Mouse (Mus musculus): ENCODE measurements around the gene Lekr1. TPM values are rescaled to one million over a fixed set of nuclear protein-coding genes. Genes with fewer than 3 reads are reported as not detected.

Gene Lekr1
- polyA plus RNA-seq, 1 experiment from 2014 or later, result 3.4 TPM

- H3K27ac ChIP-seq (ENCODE audit: low read depth, low read length), result no peak overlapping the region
- H3K4me2 ChIP-seq (replicated peaks; ENCODE audit: low read depth), result no peak overlapping the region
- no peaks in the 10 kb centered on the region for H3K27me3 ChIP-seq (replicated peaks; ENCODE audit: control insufficient read depth, insufficient read depth, low read length)
- H3K9me3 ChIP-seq (ENCODE audit: control insufficient read depth), result no peaks in the 10 kb centered on the region
- H3K36me3 ChIP-seq (ENCODE audit: control insufficient read depth, insufficient read depth), result no peaks in the 10 kb centered on the region
- no peak for ATAC-seq
- no peak overlapping the region for H3K4me3 ChIP-seq (ENCODE audit: low read depth, low read length)
- 84% methylated on average over 4 of the region's 4 CpGs for WGBS
- no peak for TF ChIP-seq CTCF (IDR thresholded peaks at IDR 0.05; ENCODE audit: low read depth)
- no peak overlapping the region for H3K9ac ChIP-seq (ENCODE audit: low read depth, low read length)
- no peaks in the 10 kb centered on the region for H3K4me1 ChIP-seq (replicated peaks; ENCODE audit: control insufficient read depth, insufficient read depth, low read length)
Measured at GRCm38 (mm10) chr3:65793561-65793960, 127.5 kb downstream of the Lekr1 start.

GRCm38 (mm10) chr3:65794711-65795110 is 128.7 kb downstream of the Lekr1 start:
- Histone ChIP-seq H3K9ac (ENCODE audit: low read depth, low read length) (no peak overlapping the region), H3K4me1 (replicated peaks; ENCODE audit: control insufficient read depth, insufficient read depth, low read length) (no peaks in the 10 kb centered on the region), H3K9me3 (ENCODE audit: control insufficient read depth) (no peaks in the 10 kb centered on the region), H3K4me3 (ENCODE audit: low read depth, low read length) (no peak overlapping the region), H3K4me2 (replicated peaks; ENCODE audit: low read depth) (no peak overlapping the region), H3K27me3 (replicated peaks; ENCODE audit: control insufficient read depth, insufficient read depth, low read length) (no peaks in the 10 kb centered on the region), H3K27ac (ENCODE audit: low read depth, low read length) (no peak overlapping the region), H3K36me3 (ENCODE audit: control insufficient read depth, insufficient read depth) (no peaks in the 10 kb centered on the region)
- no peak for ATAC-seq
- 81% methylated on average over 2 of the region's 2 CpGs for WGBS
- TF ChIP-seq CTCF (IDR thresholded peaks at IDR 0.05; ENCODE audit: low read depth), result no peak

DNA sequence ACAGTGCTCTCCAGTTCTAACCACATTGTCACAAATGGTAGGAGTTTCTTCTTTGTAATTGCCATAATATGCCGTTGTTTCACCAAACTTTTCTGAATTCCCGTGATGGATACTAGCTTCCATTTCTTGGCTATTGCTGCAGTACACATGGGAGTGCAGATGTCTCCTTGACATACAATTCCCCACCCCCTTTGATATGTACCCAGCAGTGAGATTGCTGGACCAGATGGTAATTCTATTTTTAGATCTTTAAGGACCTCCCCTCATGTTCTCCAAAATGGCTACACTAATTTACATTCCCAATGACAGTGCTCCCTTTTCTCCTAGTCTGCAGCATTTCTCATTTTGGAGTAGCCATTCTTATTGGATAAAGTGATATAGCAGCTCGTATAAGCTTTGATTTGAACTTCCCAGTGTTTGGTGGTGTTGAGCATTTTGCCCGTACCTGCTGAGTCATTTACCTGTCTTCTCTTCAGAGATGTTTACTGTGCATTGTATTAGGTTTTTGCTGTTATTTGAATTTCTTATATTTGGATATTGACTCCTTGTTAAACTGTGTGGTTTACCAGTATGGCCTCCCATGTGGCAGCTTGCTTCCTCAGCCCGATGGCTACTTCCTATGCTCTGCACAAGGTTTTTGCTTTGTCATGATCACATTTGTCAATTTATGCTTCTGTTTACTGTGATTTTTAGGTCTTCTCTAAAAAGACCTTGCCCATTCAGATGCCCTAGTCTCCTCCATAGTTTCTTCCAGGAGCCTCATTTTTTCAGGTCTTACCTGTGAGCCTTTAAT is 131.5 kb downstream of the Lekr1 start:
- no peak overlapping the region for H3K4me3 ChIP-seq (ENCODE audit: low read depth, low read length)
- no peak overlapping the region for H3K4me2 ChIP-seq (replicated peaks; ENCODE audit: low read depth)
- H3K9me3 ChIP-seq (ENCODE audit: control insufficient read depth), result no peaks in the 10 kb centered on the region
- H3K4me1 ChIP-seq (replicated peaks; ENCODE audit: control insufficient read depth, insufficient read depth, low read length), result no peaks in the 10 kb centered on the region
- no peaks in the 10 kb centered on the region for H3K27me3 ChIP-seq (replicated peaks; ENCODE audit: control insufficient read depth, insufficient read depth, low read length)
- TF ChIP-seq CTCF (IDR thresholded peaks at IDR 0.05; ENCODE audit: low read depth), result no peak
- no peaks in the 10 kb centered on the region for H3K36me3 ChIP-seq (ENCODE audit: control insufficient read depth, insufficient read depth)
- 88% methylated on average over 5 of the region's 5 CpGs for WGBS
- H3K27ac ChIP-seq (ENCODE audit: low read depth, low read length), result no peak overlapping the region
- no peak for ATAC-seq
- no peak overlapping the region for H3K9ac ChIP-seq (ENCODE audit: low read depth, low read length)

GRCm38 (mm10) chr3:65800962-65801361 is 134.9 kb downstream of the Lekr1 start:
- ATAC-seq, result no peak
- 71% methylated on average over 4 of the region's 4 CpGs for WGBS
- no peak for TF ChIP-seq CTCF (IDR thresholded peaks at IDR 0.05; ENCODE audit: low read depth)
- H3K4me1 ChIP-seq (replicated peaks; ENCODE audit: control insufficient read depth, insufficient read depth, low read length), result no peaks in the 10 kb centered on the region
- no peak overlapping the region for H3K27ac ChIP-seq (ENCODE audit: low read depth, low read length)
- no peaks in the 10 kb centered on the region for H3K9me3 ChIP-seq (ENCODE audit: control insufficient read depth)
- no peak overlapping the region for H3K4me2 ChIP-seq (replicated peaks; ENCODE audit: low read depth)
- H3K4me3 ChIP-seq (ENCODE audit: low read depth, low read length), result no peak overlapping the region
- H3K9ac ChIP-seq (ENCODE audit: low read depth, low read length), result no peak overlapping the region
- no peaks in the 10 kb centered on the region for H3K36me3 ChIP-seq (ENCODE audit: control insufficient read depth, insufficient read depth)
- H3K27me3 ChIP-seq (replicated peaks; ENCODE audit: control insufficient read depth, insufficient read depth, low read length), result no peaks in the 10 kb centered on the region

- TF ChIP-seq CTCF (IDR thresholded peaks at IDR 0.05; ENCODE audit: low read depth), result no peak
- H3K4me1 ChIP-seq (replicated peaks; ENCODE audit: control insufficient read depth, insufficient read depth, low read length), result no peaks in the 10 kb centered on the region
- H3K9ac ChIP-seq (ENCODE audit: low read depth, low read length), result no peak overlapping the region
- no peak for ATAC-seq
- H3K27me3 ChIP-seq (replicated peaks; ENCODE audit: control insufficient read depth, insufficient read depth, low read length), result no peaks in the 10 kb centered on the region
- no peaks in the 10 kb centered on the region for H3K36me3 ChIP-seq (ENCODE audit: control insufficient read depth, insufficient read depth)
- WGBS, result 69% methylated on average over 5 of the region's 5 CpGs
- no peak overlapping the region for H3K27ac ChIP-seq (ENCODE audit: low read depth, low read length)
- no peaks in the 10 kb centered on the region for H3K9me3 ChIP-seq (ENCODE audit: control insufficient read depth)
- H3K4me2 ChIP-seq (replicated peaks; ENCODE audit: low read depth), result no peak overlapping the region
- no peak overlapping the region for H3K4me3 ChIP-seq (ENCODE audit: low read depth, low read length)
Measured at GRCm38 (mm10) chr3:65802185-65802584, 136.2 kb downstream of the Lekr1 start.

DNA sequence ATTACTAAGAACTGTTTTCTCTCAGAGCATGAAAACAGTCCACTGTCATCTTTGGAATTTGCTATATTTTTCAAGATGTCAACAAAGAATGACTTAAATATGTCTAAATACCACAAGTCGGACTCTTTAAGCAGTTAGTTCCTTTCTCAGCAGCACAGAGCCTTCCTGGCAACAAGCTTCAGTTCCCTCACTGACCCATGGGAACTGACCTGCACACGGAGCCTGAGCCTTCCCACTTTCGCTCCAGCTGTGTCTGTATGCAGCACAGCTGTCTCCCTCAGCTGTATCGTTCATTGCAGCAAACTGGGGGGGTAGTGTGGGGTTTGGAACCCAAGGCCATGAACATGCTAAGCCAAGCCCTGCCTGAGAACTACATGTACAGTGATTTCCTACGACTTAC is 136.8 kb downstream of the Lekr1 start:
- no peak for ATAC-seq
- Histone ChIP-seq H3K4me1 (replicated peaks; ENCODE audit: control insufficient read depth, insufficient read depth, low read length) (no peaks in the 10 kb centered on the region), H3K4me2 (replicated peaks; ENCODE audit: low read depth) (no peak overlapping the region), H3K9me3 (ENCODE audit: control insufficient read depth) (no peaks in the 10 kb centered on the region), H3K9ac (ENCODE audit: low read depth, low read length) (no peak overlapping the region), H3K27ac (ENCODE audit: low read depth, low read length) (no peak overlapping the region), H3K36me3 (ENCODE audit: control insufficient read depth, insufficient read depth) (no peaks in the 10 kb centered on the region), H3K4me3 (ENCODE audit: low read depth, low read length) (no peak overlapping the region), H3K27me3 (replicated peaks; ENCODE audit: control insufficient read depth, insufficient read depth, low read length) (no peaks in the 10 kb centered on the region)
- no peak for TF ChIP-seq CTCF (IDR thresholded peaks at IDR 0.05; ENCODE audit: low read depth)
- 62% methylated on average over 5 of the region's 5 CpGs for WGBS
